Mouse (Mus musculus): ENCODE measurements around the gene Scarb1.

The Scarb1 gene

DNA sequence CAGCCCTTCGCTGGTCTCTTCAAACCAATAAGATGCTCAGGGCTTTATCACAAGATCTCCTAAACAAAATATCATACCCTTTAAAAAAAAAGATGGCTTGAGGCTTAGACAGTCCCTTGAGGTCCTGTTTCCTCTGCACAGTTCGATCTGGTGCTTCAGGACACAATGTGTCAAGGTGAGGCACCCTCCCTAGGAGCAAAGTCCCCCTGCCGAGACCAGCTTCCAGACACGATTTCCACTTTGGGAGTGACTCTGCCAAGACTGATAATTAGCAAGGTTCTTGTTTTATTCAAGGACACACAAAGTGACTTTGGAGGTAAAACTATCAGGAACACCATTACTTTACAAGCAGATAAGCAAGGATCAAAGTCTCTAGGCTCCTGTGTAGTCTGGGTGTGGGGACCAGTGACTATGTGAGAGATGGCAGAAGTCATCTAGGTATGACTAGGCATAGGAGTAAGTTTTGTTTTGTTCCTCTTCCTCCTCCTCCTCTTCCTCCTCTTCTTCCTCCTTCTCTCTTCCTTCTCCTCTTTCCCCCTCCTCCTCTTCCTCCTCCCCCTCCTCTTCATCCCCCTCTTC is 24.0 kb upstream of the Scarb1 start:
- DNase-seq (ENCODE audit: low spot score in 2 of 2) = no peak

DNA sequence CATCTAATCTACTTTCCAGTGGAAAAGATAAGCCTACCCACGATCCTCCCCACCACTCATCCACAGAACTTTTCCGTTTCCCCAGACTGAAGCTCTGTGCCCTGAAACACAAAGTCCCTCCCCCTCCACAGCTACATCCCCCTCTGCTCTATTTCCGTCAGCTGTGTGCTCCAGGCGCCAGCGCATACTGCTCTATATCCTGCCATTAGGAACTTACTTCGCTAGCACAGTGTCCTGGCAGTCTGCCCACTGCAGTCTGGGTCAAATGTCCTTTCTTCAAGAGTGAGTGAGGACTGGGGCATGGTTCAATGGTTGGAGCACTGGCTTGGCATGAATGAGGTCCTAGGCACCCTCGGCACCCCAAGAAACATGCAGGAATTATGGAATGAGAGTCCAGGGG is 23.0 kb upstream of the Scarb1 start:
- DNase-seq (ENCODE audit: low spot score in 2 of 2) = no peak

DNA sequence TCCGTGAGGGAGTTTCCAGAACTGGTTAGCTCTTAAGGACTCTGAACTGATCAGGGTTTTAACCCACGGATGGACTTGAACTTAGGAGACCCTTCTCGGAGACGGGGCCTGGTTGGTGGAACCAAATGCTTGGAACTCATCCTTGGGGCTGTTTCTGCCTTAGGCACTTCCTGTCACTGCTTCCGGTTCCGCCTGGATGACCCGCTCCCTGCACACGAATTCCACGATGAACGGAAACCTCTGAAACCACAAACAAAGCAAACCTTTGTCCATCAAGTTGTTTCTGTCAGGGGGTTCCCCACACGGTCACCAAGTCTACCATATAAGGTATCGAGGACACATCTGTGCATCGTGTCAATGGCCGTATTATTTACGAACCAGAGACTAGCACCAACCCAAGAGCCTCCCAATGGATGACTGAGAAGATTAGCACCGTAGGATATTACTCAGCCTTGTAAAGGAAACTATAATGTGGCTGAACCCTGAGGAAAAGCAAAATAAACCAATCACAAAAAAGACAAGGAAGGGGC is 20.2 kb upstream of the Scarb1 start:
- no peak for DNase-seq (ENCODE audit: low spot score in 2 of 2)

DNA sequence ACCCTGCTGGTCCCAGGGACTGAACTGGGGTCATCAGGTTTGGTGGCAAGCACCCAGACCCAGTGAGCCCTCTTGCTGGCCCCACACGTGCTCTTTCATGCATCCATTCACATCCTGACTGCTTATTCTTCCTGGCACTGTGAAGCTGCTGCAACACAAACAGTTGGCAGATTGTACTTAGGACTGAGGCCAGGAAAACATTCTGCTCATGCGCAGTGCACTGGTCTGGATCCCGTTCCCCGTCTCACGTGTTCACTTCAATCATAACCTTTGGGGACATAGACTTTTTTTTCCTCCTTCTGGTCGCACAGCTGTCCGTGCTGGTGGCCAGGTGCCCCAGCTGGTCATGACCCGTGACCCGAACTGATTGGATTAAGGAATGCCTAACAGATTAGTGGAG is 19.7 kb upstream of the Scarb1 start:
- no peak for DNase-seq (ENCODE audit: low spot score in 2 of 2)

- DNase-seq (ENCODE audit: low spot score in 2 of 2) = peak in 1 of 2 experiments; percentile 54
These were observed 17.3 kb upstream of the Scarb1 start for GRCm38 (mm10) chr5:125358270-125358608.

DNA sequence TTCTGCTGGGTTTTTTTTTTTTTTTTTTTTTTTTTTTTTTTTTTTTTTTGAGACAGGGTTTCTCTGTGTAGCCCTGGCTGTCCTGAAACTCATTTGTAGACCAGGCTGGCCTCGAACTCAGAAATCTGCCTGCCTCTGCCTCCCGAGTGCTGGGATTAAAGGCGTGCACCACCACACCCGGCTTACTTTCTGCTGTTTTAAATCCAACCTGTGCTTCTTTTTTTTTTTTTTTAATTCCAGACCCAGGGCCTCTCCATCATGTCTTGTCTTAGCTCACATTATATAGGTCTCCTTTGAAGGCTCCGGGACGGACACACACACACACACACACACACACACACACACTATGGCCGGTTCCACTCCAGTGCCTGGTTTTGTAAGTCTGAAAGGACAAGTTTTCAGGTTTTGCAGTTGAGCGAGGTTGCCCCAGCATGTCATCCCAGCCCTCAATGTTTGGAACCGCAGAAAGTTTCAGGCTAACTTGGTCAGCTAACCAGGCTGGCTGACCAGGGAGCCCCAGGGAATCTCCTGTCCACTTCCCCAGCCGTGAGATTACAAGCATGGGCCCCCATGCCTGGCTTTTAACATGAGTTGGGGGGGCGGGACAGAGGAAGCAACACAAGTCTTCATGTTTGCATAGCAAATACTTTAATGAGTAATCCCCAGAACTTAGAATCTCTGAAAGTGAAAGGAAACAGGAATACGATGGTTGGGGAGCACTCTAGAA is 16.8 kb upstream of the Scarb1 start:
- no peak for DNase-seq (ENCODE audit: low spot score in 2 of 2)

DNA sequence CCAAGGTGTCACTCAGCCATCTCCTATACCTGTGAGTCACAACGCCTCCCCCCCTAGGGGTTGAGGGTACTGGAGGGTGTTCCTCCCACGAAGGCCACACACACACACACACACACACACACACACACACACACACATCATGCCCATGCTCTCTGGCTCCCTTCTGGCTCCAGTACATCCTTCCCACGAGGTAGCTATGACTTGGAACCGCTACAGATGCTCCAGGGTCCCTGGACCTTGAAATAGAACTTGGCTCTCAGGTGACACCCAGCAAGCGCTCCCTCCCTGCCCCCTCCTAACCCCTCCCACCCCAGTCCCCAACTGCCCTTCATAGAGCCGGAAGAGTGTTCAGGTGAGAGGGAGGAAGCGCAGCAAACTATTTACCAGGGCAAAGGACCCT is 14.8 kb upstream of the Scarb1 start:
- no peak for DNase-seq (ENCODE audit: low spot score in 2 of 2)

GRCm38 (mm10) chr5:125354885-125355492 is 14.1 kb upstream of the Scarb1 start:
- DNase-seq (ENCODE audit: low spot score in 2 of 2) = no peak

GRCm38 (mm10) chr5:125352781-125353294 is 11.9 kb upstream of the Scarb1 start:
- DNase-seq (ENCODE audit: low spot score in 2 of 2) = no peak

- no peak for DNase-seq (ENCODE audit: low spot score in 2 of 2)
These were observed 11.0 kb upstream of the Scarb1 start for GRCm38 (mm10) chr5:125351939-125352338.

DNA sequence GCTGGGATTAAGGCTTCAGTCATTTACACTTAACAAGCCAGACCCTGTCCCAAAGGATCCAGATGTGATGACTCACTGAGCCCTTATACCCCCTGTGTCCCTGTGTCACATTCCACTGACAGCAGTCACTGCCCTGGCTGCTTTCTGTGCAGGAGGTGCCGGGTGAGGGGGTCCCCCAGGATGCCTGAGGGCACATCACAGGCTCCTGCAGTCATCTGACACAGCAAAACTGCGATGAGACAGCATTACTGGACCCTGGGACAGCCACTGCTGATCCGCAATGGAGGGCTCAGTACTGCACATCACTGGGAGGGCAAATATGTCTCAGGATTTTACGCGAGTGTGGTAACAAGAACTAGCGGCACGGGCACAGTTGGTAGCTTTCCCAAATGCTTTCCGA is 10.2 kb upstream of the Scarb1 start:
- no peak for DNase-seq (ENCODE audit: low spot score in 2 of 2)

DNA sequence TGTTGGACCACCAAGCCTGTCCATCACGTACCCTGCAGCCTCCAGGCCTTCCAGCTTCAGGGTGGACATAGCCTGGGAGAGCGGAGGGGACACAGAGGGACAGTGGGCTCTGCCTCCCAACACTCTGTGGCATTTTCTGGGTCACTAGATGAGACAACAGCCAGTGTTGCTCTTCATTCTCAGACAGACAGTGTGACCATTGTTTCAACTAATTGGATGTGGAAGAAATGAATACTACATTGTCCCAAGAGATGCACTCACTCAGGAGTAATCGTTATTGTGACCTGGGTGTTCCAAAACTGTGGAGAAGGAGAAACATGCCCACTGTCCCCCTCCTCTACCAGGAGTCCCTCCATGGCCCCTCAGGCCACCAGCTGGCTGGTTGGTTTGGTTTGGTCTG is 8.5 kb upstream of the Scarb1 start:
- DNase-seq (ENCODE audit: low spot score in 2 of 2) = no peak

- DNase-seq (ENCODE audit: low spot score in 2 of 2) = no peak
These were observed 7.6 kb upstream of the Scarb1 start for GRCm38 (mm10) chr5:125348487-125348886.

DNA sequence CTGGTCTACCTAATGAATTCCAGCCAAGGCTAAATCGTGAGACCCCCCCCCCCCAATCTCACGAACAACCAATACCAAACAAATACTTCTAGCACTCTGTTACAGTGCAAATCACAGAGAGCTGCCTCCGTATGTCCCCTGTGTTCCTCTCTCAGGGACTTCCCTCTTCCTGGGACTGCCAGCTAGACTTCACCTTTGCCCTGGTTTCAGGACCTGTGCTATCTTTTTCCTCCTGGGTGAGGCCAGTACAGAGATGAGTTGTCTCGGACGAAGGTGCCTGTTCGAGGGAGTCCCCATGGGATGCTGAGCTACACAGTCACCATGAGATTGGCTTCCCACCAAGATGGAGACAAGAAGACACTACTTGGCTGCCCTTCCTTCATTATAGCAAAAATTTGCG is 7.2 kb upstream of the Scarb1 start:
- DNase-seq (ENCODE audit: low spot score in 2 of 2) = no peak

DNA sequence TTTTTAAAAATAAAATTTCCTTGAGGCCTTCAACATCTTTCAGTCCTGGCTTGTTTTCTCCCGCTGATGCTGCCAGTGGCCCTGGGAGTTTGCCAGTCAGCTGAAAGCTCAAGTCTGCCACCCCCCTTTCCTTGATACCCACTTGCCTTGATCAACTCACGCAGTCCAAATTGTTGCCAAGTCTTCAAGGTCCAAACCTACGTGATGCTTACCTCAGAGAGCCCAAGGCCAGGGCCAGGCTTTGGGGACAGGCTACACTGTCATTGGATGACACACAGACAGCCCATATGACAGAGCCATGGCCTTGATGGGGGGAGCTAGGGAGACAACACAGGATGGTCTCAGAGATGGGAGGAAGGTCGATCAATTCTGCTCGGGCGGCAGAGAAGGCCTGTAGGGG is 3.4 kb upstream of the Scarb1 start:
- no peak for DNase-seq (ENCODE audit: low spot score in 2 of 2)

DNA sequence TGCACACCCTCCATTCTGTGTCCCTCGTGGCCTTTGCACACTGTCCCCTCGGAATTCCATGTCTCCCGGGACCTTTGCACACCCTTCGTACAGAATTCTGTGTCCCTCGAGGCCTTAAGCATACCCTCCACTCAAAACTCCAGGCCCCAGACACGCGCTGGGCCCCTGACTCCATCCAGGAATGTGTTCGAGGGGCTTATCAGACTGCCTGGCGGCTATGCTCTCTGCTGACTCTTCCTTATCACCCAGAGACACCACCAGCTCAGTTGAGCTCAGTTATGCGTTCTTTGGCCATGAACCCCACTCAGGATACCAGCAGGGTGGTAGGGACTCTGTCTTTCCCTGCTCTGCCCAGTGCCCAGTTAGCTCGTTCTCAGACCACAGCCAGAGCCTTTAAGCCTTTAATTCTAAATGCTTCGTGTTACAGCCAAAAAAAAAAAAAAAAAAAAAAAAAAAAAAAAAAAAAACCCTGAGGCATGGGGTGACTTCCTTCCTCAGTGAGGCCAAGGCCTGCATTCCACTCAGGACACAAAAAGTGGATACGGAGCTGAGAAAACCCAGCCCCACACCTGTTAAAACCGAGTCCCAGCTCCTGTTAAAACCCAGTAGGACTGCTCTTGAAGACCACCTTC is 681 bp upstream of the Scarb1 start:
- DNase-seq (ENCODE audit: low spot score in 2 of 2) = no peak

DNA sequence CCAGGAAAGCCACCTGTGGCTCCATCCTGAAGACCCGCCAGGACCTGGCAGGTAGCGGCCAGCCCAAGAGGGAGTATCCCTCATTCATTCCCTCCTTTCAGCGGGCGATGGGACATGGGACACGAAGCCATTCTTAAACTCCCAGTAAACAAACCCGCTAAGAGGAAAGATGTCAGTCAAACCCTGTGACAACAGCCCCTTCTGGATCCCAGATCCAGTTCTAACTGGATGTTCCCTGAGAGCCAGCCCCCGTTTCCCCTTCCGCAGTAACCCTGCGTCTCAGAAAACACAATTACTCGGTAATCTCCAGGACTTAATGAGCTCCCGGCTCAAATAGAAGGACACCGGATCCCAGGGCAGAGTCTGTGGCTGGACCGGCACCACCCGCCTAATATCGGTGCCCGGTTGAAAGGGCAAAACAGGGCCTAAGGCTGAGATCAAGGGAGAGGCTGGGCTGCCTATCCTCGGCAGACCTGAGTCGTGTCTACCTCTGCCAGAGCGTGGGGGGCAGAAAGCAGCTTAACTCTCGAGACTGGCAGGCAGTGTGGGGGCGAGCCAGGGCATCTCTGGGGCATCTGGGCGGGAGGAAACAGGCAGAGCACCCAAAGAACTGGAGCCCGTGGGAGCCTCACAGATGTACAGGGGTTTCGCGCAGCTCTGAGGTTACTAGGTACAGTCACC is 903 bp downstream of the Scarb1 start:
- peak in 1 of 2 experiments; percentile 58 for DNase-seq (ENCODE audit: low spot score in 2 of 2)

GRCm38 (mm10) chr5:125339108-125339751 is 1.7 kb downstream of the Scarb1 start:
- DNase-seq (ENCODE audit: low spot score in 2 of 2) = peak; percentile 45 to 67

GRCm38 (mm10) chr5:125337526-125337925 is 3.4 kb downstream of the Scarb1 start:
- no peak for DNase-seq (ENCODE audit: low spot score in 2 of 2)

DNA sequence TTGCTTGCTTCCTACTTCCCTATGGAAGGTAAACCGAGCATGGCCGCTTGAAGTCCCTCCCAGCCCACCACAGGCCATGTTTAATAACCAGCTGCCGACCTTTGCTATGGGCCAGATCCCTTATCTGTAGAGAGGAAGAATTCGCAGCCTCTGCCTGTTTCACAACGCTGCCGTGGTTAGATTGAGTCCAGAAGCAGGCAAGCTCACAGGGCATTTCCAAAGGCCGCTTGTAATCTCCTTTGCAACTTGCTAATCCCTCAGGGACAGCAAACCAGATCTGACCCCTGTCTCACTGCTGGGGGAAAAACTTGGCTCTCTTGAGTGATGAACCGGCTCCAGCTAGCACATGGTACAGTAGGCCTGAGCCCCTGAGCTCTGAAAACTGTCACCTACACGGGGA is 3.9 kb downstream of the Scarb1 start:
- DNase-seq (ENCODE audit: low spot score in 2 of 2) = no peak

GRCm38 (mm10) chr5:125333009-125333408 is 7.9 kb downstream of the Scarb1 start:
- peak; percentile 54 to 64 for DNase-seq (ENCODE audit: low spot score in 2 of 2)
